Mouse (Mus musculus) forebrain, embryonic 15.5 days (tissue): Measurements from ENCODE around the gene Hoxd10. TPM values are rescaled to one million over a fixed set of nuclear protein-coding genes. Genes with fewer than 3 reads are reported as not detected.

Source experiments
- ATAC-seq: fragments of 200-750 bp; cut with Nextera tagmentation; replicated peaks from 2 replicates; pipeline ENCODE4 v1.8.0; 2017; ENCODE audit warnings: mild to moderate bottlenecking, moderate TSS enrichment, moderate library complexity
- H3K27ac ChIP-seq: fragments of 300-500 bp; sonication (generic); replicated peaks from 2 replicates; pipeline ENCODE4 v1.5.1; 2015; ENCODE audit warnings: mild to moderate bottlenecking, inconsistent platforms
- H3K27me3 ChIP-seq: fragments of 300-500 bp; sonication (generic); 2 replicates; pipeline ENCODE4 v1.6.1; 2015; ENCODE audit warnings: inconsistent platforms
- H3K36me3 ChIP-seq: fragments of 300-500 bp; sonication (generic); 2 replicates; pipeline ENCODE4 v1.6.1; 2015; ENCODE audit warnings: mild to moderate bottlenecking, inconsistent platforms
- H3K4me1 ChIP-seq: fragments of 300-500 bp; sonication (generic); 2 replicates; pipeline ENCODE4 v1.6.1; 2015; ENCODE audit warnings: inconsistent platforms
- H3K4me2 ChIP-seq: fragments of 300-500 bp; sonication (generic); replicated peaks from 2 replicates; pipeline ENCODE4 v1.6.1; 2015; ENCODE audit warnings: mild to moderate bottlenecking, inconsistent platforms
- H3K4me3 ChIP-seq: fragments of 300-500 bp; sonication (generic); 2 replicates; pipeline ENCODE4 v1.5.1; 2015; ENCODE audit warnings: mild to moderate bottlenecking, inconsistent platforms
- H3K9ac ChIP-seq: fragments of 300-500 bp; sonication (generic); replicated peaks from 2 replicates; pipeline ENCODE4 v1.6.1; 2015; ENCODE audit warnings: mild to moderate bottlenecking, inconsistent platforms
- H3K9me3 ChIP-seq: fragments of 300-500 bp; sonication (generic); 2 replicates; pipeline ENCODE4 v1.6.1; 2016; ENCODE audit warnings: inconsistent platforms
- WGBS: fragments of 180-500 bp; shearing (Covaris S2); methylation state at CpG from one replicate; pipeline ENCODE4 v1.1.7; 2015; ENCODE audit warnings: mixed read lengths; 5-methylcytosine and 5-hydroxymethylcytosine counted together
- polyA plus RNA-seq: library from polyadenylated mRNA; unstranded; fragments of >200 nt; fragmentation: Nextera tagmentation; extraction: Ambion mirVana; gene quantifications from 2 replicates; pipeline ENCODE4 v1.2.1, GENCODE M21; 2015

Hoxd10 gene
- polyA plus RNA-seq, 1 experiment from 2014 or later = not detected

- Histone ChIP-seq H3K9me3 (no peaks in the 10 kb centered on the region), H3K4me2 (no peak overlapping the region), H3K27ac (no peak overlapping the region), H3K27me3 (peaks cover 98% of the 10 kb centered on the region), H3K4me1 (peaks cover 12% of the 10 kb centered on the region), H3K36me3 (no peaks in the 10 kb centered on the region), H3K4me3 (no peak overlapping the region), H3K9ac (no peak overlapping the region)
- no peak for ATAC-seq
- 5% methylated on average over 7 of the region's 7 CpGs for WGBS
Observed at GRCm38 (mm10) chr2:74695813-74696430, 4.2 kb downstream of the Hoxd10 start.

- Histone ChIP-seq H3K9ac (no peak overlapping the region), H3K4me2 (no peak overlapping the region), H3K27me3 (peaks cover 98% of the 10 kb centered on the region), H3K9me3 (no peaks in the 10 kb centered on the region), H3K4me3 (no peak overlapping the region), H3K27ac (no peak overlapping the region), H3K36me3 (no peaks in the 10 kb centered on the region), H3K4me1 (peaks cover 12% of the 10 kb centered on the region)
- 1% methylated on average over 34 of the region's 34 CpGs for WGBS
- ATAC-seq = no peak; the same call in 1 of the 2 replicates
Observed at GRCm38 (mm10) chr2:74696442-74697335, 5.0 kb downstream of the Hoxd10 start.

- peaks cover 12% of the 10 kb centered on the region for H3K4me1 ChIP-seq
- peaks cover 97% of the 10 kb centered on the region for H3K27me3 ChIP-seq
- ATAC-seq = peak; percentile 60
- no peak within 1 kb of the TSS for H3K9ac ChIP-seq
- peak within 1 kb of the TSS; percentile 42 for H3K4me2 ChIP-seq
- under 1% methylated on average over 43 of the region's 43 CpGs for WGBS
- no peaks in the 10 kb centered on the region for H3K9me3 ChIP-seq
- peak within 1 kb of the TSS; percentile 29 for H3K4me3 ChIP-seq
- no peak within 1 kb of the TSS for H3K27ac ChIP-seq
- no peaks in the 10 kb centered on the region for H3K36me3 ChIP-seq
Observed at GRCm38 (mm10) chr2:74697567-74698121, 5.9 kb downstream of the Hoxd10 start, which contains the start of gene Hoxd9. Hoxd9 (plus strand) TSS chr2:74697727.

GRCm38 (mm10) chr2:74698201-74699052 is 6.7 kb downstream of the Hoxd10 start:
- peak overlapping the region; percentile 42 for H3K4me2 ChIP-seq
- ATAC-seq = 0 out of 2 replicates have a peak, but pooled peaks have one; percentile 19
- peak overlapping the region; percentile 29 for H3K4me3 ChIP-seq
- no peaks in the 10 kb centered on the region for H3K9me3 ChIP-seq
- under 1% methylated on average over 80 of the region's 86 CpGs for WGBS
- no peak overlapping the region for H3K9ac ChIP-seq
- H3K27ac ChIP-seq = no peak overlapping the region
- H3K36me3 ChIP-seq = no peaks in the 10 kb centered on the region
- H3K4me1 ChIP-seq = peaks cover 12% of the 10 kb centered on the region
- H3K27me3 ChIP-seq = peaks cover 96% of the 10 kb centered on the region

GRCm38 (mm10) chr2:74699053-74699430 is 7.3 kb downstream of the Hoxd10 start:
- H3K36me3 ChIP-seq = no peaks in the 10 kb centered on the region
- H3K4me3 ChIP-seq = no peak overlapping the region
- H3K4me1 ChIP-seq = peaks cover 12% of the 10 kb centered on the region
- H3K27me3 ChIP-seq = peaks cover 96% of the 10 kb centered on the region
- no peaks in the 10 kb centered on the region for H3K9me3 ChIP-seq
- H3K9ac ChIP-seq = no peak overlapping the region
- no peak for ATAC-seq
- no peak overlapping the region for H3K4me2 ChIP-seq
- no peak overlapping the region for H3K27ac ChIP-seq
- under 1% methylated on average over 17 of the region's 17 CpGs for WGBS

GRCm38 (mm10) chr2:74699664-74700545 is 8.2 kb downstream of the Hoxd10 start:
- WGBS = 1% methylated on average over 23 of the region's 23 CpGs
- Histone ChIP-seq H3K36me3 (no peaks in the 10 kb centered on the region), H3K4me3 (no peak overlapping the region), H3K9ac (no peak overlapping the region), H3K4me1 (peaks cover 17% of the 10 kb centered on the region), H3K4me2 (no peak overlapping the region), H3K27me3 (peaks cover 96% of the 10 kb centered on the region), H3K27ac (no peak overlapping the region), H3K9me3 (no peaks in the 10 kb centered on the region)
- ATAC-seq = no peak

GRCm38 (mm10) chr2:74700546-74701112 is 8.9 kb downstream of the Hoxd10 start:
- WGBS = 3% methylated on average over 22 of the region's 22 CpGs
- ATAC-seq = no peak
- no peak overlapping the region for H3K4me3 ChIP-seq
- H3K27me3 ChIP-seq = peaks cover 95% of the 10 kb centered on the region
- H3K4me2 ChIP-seq = no peak overlapping the region
- H3K9ac ChIP-seq = no peak overlapping the region
- H3K36me3 ChIP-seq = no peaks in the 10 kb centered on the region
- H3K9me3 ChIP-seq = no peaks in the 10 kb centered on the region
- H3K4me1 ChIP-seq = peaks cover 24% of the 10 kb centered on the region
- no peak overlapping the region for H3K27ac ChIP-seq

GRCm38 (mm10) chr2:74701949-74702819 is 10.5 kb downstream of the Hoxd10 start:
- H3K27me3 ChIP-seq = peaks cover 92% of the 10 kb centered on the region
- H3K9ac ChIP-seq = no peak overlapping the region
- H3K9me3 ChIP-seq = no peaks in the 10 kb centered on the region
- no peak overlapping the region for H3K4me3 ChIP-seq
- ATAC-seq = no peak
- 10% methylated on average over 17 of the region's 17 CpGs for WGBS
- H3K27ac ChIP-seq = no peak overlapping the region
- no peak overlapping the region for H3K4me2 ChIP-seq
- H3K36me3 ChIP-seq = no peaks in the 10 kb centered on the region
- H3K4me1 ChIP-seq = peaks cover 26% of the 10 kb centered on the region

- H3K27me3 ChIP-seq = peaks cover 92% of the 10 kb centered on the region
- H3K4me3 ChIP-seq = no peak overlapping the region
- ATAC-seq = no peak
- H3K4me2 ChIP-seq = no peak overlapping the region
- H3K9me3 ChIP-seq = no peaks in the 10 kb centered on the region
- no peaks in the 10 kb centered on the region for H3K36me3 ChIP-seq
- H3K27ac ChIP-seq = no peak overlapping the region
- WGBS = 12% methylated on average over 6 of the region's 6 CpGs
- H3K4me1 ChIP-seq = peaks cover 21% of the 10 kb centered on the region
- no peak overlapping the region for H3K9ac ChIP-seq
Observed at GRCm38 (mm10) chr2:74702820-74703219, 11.1 kb downstream of the Hoxd10 start.

- H3K4me1 ChIP-seq = peaks cover 16% of the 10 kb centered on the region
- no peaks in the 10 kb centered on the region for H3K9me3 ChIP-seq
- H3K36me3 ChIP-seq = no peaks in the 10 kb centered on the region
- no peak overlapping the region for H3K4me3 ChIP-seq
- H3K9ac ChIP-seq = no peak overlapping the region
- no peak overlapping the region for H3K4me2 ChIP-seq
- WGBS = 3% methylated on average over 10 of the region's 10 CpGs
- no peak overlapping the region for H3K27ac ChIP-seq
- no peak for ATAC-seq
- peaks cover 93% of the 10 kb centered on the region for H3K27me3 ChIP-seq
Observed at GRCm38 (mm10) chr2:74703317-74703716, 11.6 kb downstream of the Hoxd10 start.
